Mouse (Mus musculus) G1E (cell line): ENCODE measurements around the gene 1700001K19Rik. TPM values are rescaled to one million over a fixed set of nuclear protein-coding genes. Genes with fewer than 3 reads are reported as not detected.

Experiments
- ATAC-seq: 2 replicates; pipeline ENCODE4 v1.8.0; 2016; ENCODE audit warnings: mild to moderate bottlenecking; ENCODE audit not compliant: insufficient number of reproducible peaks, poor library complexity, low FRiP score, severe bottlenecking; ENCODE audit errors: extremely low read depth
- DNase-seq: peaks from one replicate; pipeline ENCODE4 v3.0.0; 2012; ENCODE audit warnings: low spot score
- H3K27me3 ChIP-seq: 2 replicates; pipeline ENCODE4 v1.6.1; 2012; ENCODE audit warnings: mild to moderate bottlenecking, low read length, inconsistent platforms; ENCODE audit not compliant: insufficient read depth
- H3K36me3 ChIP-seq: replicated peaks from 2 replicates; pipeline ENCODE3; 2012; ENCODE audit warnings: mild to moderate bottlenecking, inconsistent platforms
- H3K4me1 ChIP-seq: 2 replicates; pipeline ENCODE4 v1.6.1; 2012; ENCODE audit warnings: low read depth, low read length, inconsistent platforms, mixed read lengths; ENCODE audit not compliant: insufficient read depth
- H3K4me3 ChIP-seq: 2 replicates; pipeline ENCODE4 v1.5.1; 2012; ENCODE audit warnings: low read depth, mild to moderate bottlenecking, inconsistent platforms, low read length, moderate library complexity, mixed read lengths
- H3K9me3 ChIP-seq: replicated peaks from 2 replicates; pipeline ENCODE4 v1.6.1; 2012; ENCODE audit warnings: inconsistent platforms
- CTCF ChIP-seq: IDR thresholded peaks from 2 replicates; pipeline ENCODE4 v1.5.1; 2012; ENCODE audit warnings: low read depth, low read length, inconsistent platforms, mixed read lengths
- GATA1 ChIP-seq: IDR thresholded peaks from 2 replicates; pipeline ENCODE4 v1.6.1; 2012; ENCODE audit warnings: borderline replicate concordance, low read length, inconsistent platforms, mixed read lengths
- GATA2 ChIP-seq: IDR thresholded peaks from 2 replicates; pipeline ENCODE4 v1.6.1; 2012; ENCODE audit warnings: low read depth, low read length, inconsistent platforms, borderline replicate concordance
- POLR2AphosphoS5 ChIP-seq: IDR thresholded peaks from 2 replicates; pipeline ENCODE4 v1.6.1; 2012; ENCODE audit warnings: low read depth, low read length, inconsistent platforms; ENCODE audit not compliant: insufficient replicate concordance
- TAL1 ChIP-seq: conservative IDR thresholded peaks from 2 replicates; pipeline ENCODE4 v1.6.1; 2012; ENCODE audit warnings: low read depth, low read length, inconsistent platforms, mixed read lengths
- polyA plus RNA-seq: library from polyadenylated mRNA; stranded (reverse); fragments of >175 nt; gene quantifications from 2 replicates; pipeline ENCODE4 v1.2.3, GENCODE M21; 2012
- total RNA-seq, 2 experiments: library from RNA; stranded (forward) in 1 of 2; stranded (reverse) in 1 of 2; fragments of 200-1000 nt in 1 of 2; fragments of >200 nt in 1 of 2; fragmentation: Nextera tagmentation in 1 of 2; gene quantifications; 2 replicates each; pipeline ENCODE4 v1.2.3; 2014 to 2017

1700001K19Rik gene
- total RNA-seq (2014; fragmentation: Nextera tagmentation) (not detected in 2 replicates), total RNA-seq (2017) (0.17 TPM in 1 of 2 replicates, not detected in the other), polyA plus RNA-seq (not detected in 2 replicates)

DNA sequence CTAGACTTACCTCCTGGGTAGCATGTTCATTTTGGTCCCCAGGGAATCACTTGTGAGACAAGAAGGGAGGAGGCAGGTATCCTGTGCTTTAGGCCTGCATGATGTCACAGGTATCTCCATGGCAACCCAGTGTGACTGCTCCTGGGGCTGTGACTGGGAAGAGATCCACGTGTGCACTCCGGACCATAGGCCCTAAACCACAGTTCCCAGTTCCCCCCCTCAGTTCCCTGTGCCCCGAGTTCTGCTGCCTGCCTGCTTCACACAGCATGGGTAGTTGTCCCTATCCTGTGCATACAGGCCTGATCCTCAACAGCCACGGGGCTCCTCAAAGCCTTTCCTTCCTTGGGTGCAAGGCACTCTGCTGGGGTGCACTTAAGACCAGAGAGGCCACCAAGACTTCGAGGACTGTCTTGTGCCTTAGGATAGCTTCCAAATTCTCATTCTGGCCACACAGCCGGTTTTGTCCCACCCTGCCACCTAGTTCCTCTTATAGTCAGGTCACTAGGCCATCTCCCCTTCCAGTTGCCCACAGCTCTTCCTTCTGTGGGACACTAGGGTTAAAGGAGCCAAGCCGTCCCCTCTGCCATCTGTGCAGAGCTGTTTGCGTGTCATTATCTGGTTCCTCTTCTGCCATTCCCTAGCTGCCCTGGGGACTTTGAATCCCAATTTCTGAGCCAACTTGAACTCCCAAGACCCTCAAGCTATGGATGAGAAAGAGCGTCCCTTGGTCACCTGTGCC is at the start of gene 1700001K19Rik:
TSS of gene 1700001K19Rik (minus strand) at position 59 of the 739 bp plus-strand sequence.
- peaks cover 6% of the 10 kb centered on the region; the same call in 1 of the 2 replicates for H3K27me3 ChIP-seq
- peaks cover 34% of the 10 kb centered on the region for H3K36me3 ChIP-seq
- DNase-seq (no peak), ATAC-seq (no peak)
- peaks cover 21% of the 10 kb centered on the region for H3K4me1 ChIP-seq
- TF ChIP-seq GATA1 (no peak), TAL1 (no peak), GATA2 (no peak), CTCF (no peak), POLR2AphosphoS5 (no peak)
- H3K9me3 ChIP-seq = no peaks in the 10 kb centered on the region
- no peak within 1 kb of the TSS for H3K4me3 ChIP-seq

DNA sequence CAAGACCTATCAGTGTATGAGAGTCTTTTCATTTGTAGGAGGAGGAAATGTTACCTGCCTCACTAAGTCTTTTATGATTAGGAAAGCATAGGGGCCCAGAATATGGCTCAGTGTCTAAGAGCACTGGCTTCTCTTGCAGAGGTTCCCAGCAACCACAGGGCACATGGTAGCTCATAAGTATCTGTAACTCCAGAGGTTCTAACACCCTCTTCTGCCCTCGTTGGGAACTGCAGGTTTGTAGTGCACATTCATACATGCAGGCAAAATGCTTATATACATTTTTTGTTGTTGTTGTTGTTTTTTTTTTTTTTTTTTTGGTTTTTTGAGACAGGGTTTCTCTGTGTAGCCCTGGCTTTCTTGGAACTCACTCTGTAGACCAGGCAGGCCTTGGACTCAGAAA is 44.0 kb upstream of the 1700001K19Rik start:
- no peaks in the 10 kb centered on the region for H3K36me3 ChIP-seq
- peaks cover 6% of the 10 kb centered on the region for H3K9me3 ChIP-seq
- ATAC-seq = no peak
- no peak overlapping the region for H3K4me3 ChIP-seq
- DNase-seq = no peak
- peaks cover 8% of the 10 kb centered on the region for H3K4me1 ChIP-seq
- peaks cover 57% of the 10 kb centered on the region for H3K27me3 ChIP-seq
- TF ChIP-seq GATA1 (no peak), CTCF (no peak), TAL1 (no peak), GATA2 (no peak), POLR2AphosphoS5 (no peak)

DNA sequence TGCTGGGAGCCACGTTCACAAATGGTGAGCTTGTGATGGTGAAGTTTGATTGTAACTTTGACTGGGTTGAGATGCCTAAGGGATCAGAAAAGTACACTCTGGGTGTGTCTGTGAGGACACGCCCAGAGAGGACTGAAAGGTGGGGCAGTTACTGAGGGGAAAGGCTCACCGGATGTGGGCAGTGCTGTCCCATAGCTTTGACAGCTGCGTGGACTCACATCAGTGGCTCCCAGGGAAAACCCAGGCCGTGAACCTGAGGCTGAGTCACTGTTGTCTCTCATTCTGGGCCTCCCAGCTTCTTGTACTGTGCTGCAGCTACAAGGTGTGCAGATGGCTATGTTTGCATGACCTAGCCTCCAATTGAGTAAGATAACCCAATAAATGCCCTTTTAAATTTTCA is 43.1 kb upstream of the 1700001K19Rik start:
- DNase-seq (no peak), ATAC-seq (peak; percentile 28; the same call in 1 of the 2 replicates)
- Histone ChIP-seq H3K4me3 (no peak overlapping the region), H3K27me3 (peaks cover 64% of the 10 kb centered on the region), H3K36me3 (no peaks in the 10 kb centered on the region), H3K4me1 (peaks cover 8% of the 10 kb centered on the region), H3K9me3 (peaks cover 6% of the 10 kb centered on the region)
- TF ChIP-seq GATA1 (no peak), GATA2 (no peak), CTCF (no peak), TAL1 (no peak), POLR2AphosphoS5 (no peak)

DNA sequence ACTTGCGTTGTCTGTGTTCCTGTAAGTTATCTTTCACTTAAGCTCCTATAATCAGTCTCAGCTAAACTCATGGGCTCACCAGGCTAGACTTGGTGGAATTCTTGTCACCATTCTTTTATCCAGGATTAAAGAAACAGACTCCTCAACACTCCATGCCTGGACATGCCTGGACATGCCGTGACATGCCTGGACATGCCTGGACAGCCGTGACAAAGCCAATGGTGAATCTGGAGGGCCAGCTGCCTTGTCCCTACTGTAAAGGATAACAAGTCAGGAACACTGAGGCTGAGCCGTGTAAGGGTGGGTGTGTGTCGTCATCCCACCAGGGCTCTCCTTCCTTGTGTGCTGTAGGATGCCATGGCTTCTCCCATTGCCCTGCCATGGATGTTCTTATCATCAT is 42.6 kb upstream of the 1700001K19Rik start:
- Histone ChIP-seq H3K4me1 (peaks cover 8% of the 10 kb centered on the region), H3K4me3 (no peak overlapping the region), H3K9me3 (peaks cover 6% of the 10 kb centered on the region), H3K27me3 (peaks cover 64% of the 10 kb centered on the region), H3K36me3 (no peaks in the 10 kb centered on the region)
- DNase-seq = no peak
- ATAC-seq = no peak
- no peak for TF ChIP-seq GATA2
- TF ChIP-seq TAL1 = no peak
- no peak for TF ChIP-seq POLR2AphosphoS5
- TF ChIP-seq GATA1 = no peak
- TF ChIP-seq CTCF = no peak

DNA sequence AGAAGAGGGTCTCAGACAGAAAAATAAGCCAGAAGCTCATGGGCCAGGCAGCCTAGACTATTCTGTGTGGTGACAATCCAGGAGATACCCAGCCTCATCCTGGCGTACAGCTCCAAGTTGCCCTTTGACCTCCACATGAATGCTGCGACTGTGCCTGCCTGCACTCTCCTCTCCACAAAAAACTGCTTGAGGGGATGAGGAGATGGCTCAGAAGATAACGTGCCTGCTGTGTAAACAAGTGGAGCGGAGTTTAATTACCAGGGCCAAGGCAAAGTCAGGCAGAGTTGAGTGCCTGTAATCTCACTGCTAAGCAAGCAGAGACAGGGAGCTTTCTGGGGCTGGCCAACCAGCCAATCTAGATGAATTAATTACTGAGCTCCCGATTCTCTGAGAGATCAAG is 33.6 kb upstream of the 1700001K19Rik start:
- H3K9me3 ChIP-seq = peaks cover 5% of the 10 kb centered on the region; the same call in 1 of the 2 replicates
- H3K36me3 ChIP-seq = no peaks in the 10 kb centered on the region
- no peak for DNase-seq
- ATAC-seq = peak; percentile 28; the same call in 1 of the 2 replicates
- no peak for TF ChIP-seq POLR2AphosphoS5
- no peak for TF ChIP-seq GATA2
- TF ChIP-seq TAL1 = no peak
- no peak for TF ChIP-seq GATA1
- TF ChIP-seq CTCF = no peak
- peaks cover 22% of the 10 kb centered on the region for H3K4me1 ChIP-seq
- no peak overlapping the region for H3K4me3 ChIP-seq
- peaks cover 39% of the 10 kb centered on the region for H3K27me3 ChIP-seq

DNA sequence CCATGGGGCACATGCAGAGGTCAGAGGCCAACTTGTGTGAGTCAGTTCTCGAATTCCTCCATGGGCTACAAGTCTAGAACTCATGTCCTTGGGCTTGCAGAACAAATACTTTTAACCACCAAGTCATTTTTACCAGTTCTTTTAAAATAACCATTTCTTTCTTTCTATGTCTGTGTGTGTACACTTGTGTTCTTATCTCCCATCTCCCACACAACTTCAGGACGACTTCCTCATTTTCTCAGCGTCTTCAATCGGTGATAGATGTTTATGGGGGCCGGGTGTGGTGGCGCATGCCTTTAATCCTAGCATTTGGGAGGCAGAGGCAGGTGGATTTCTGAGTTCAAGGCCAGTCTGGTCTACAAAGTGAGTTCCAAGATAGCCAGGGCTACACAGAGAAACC is 31.8 kb upstream of the 1700001K19Rik start:
- no peak for DNase-seq
- Histone ChIP-seq H3K4me1 (peaks cover 25% of the 10 kb centered on the region), H3K4me3 (no peak overlapping the region), H3K36me3 (no peaks in the 10 kb centered on the region), H3K9me3 (peaks cover 5% of the 10 kb centered on the region; the same call in 1 of the 2 replicates), H3K27me3 (peaks cover 43% of the 10 kb centered on the region)
- ATAC-seq = peak; percentile 51; the same call in 1 of the 2 replicates
- TF ChIP-seq GATA2 (no peak), GATA1 (no peak), TAL1 (no peak), CTCF (no peak), POLR2AphosphoS5 (no peak)
